Mouse (Mus musculus) thymus, adult 2 months (tissue): Measurements from ENCODE around the gene Fam222b. TPM values are rescaled to one million over a fixed set of nuclear protein-coding genes. Genes with fewer than 3 reads are reported as not detected.
"Not testable (repeated sequence)": the region's sequence is repeated elsewhere in the genome, so short reads cannot be mapped to it uniquely, and the experiment has no call there.

Experiments
- DNase-seq: peaks from one replicate; pipeline ENCODE4 v3.0.0; 2021
- H3K27ac ChIP-seq: fragments of 200-500 bp; 2 replicates; pipeline ENCODE4 v1.5.1; 2012; ENCODE audit warnings: low read length, control low read depth; ENCODE audit not compliant: control insufficient read depth, insufficient read depth
- H3K27me3 ChIP-seq: fragments of 200-500 bp; 2 replicates; pipeline ENCODE4 v1.6.1; 2012; ENCODE audit warnings: mild to moderate bottlenecking, low read length, moderate library complexity, mixed read lengths; ENCODE audit not compliant: control insufficient read depth, insufficient read depth
- H3K36me3 ChIP-seq: fragments of 200-500 bp; 2 replicates; pipeline ENCODE4 v1.6.1; 2012; ENCODE audit warnings: mild to moderate bottlenecking, low read length, moderate library complexity; ENCODE audit not compliant: control insufficient read depth, insufficient read depth
- H3K4me1 ChIP-seq: fragments of 200-500 bp; replicated peaks from 2 replicates; pipeline ENCODE4 v1.6.1; 2012; ENCODE audit warnings: low read length; ENCODE audit not compliant: control insufficient read depth, insufficient read depth
- H3K4me3 ChIP-seq: fragments of 200-500 bp; 2 replicates; pipeline ENCODE4 v1.5.1; 2012; ENCODE audit warnings: mild to moderate bottlenecking, low read length, control low read depth, moderate library complexity; ENCODE audit not compliant: control insufficient read depth, insufficient read depth
- CTCF ChIP-seq: fragments of 200-500 bp; IDR thresholded peaks from 2 replicates; pipeline ENCODE4 v1.5.1; 2012; ENCODE audit warnings: mild to moderate bottlenecking, control low read depth, low read length, moderate library complexity, borderline replicate concordance; ENCODE audit not compliant: control insufficient read depth, poor library complexity, insufficient read depth; ENCODE audit errors: extremely low read depth
- POLR2A ChIP-seq: fragments of 200-500 bp; IDR thresholded peaks from 2 replicates; pipeline ENCODE4 v1.6.1; 2012; ENCODE audit warnings: mild to moderate bottlenecking, low read length, control low read depth, moderate library complexity; ENCODE audit not compliant: control insufficient read depth, poor library complexity, insufficient read depth; ENCODE audit errors: extremely low read depth
- WGBS: fragments of 180-500 bp; shearing (Covaris S2); methylation state at CpG from one replicate; pipeline ENCODE4 v1.1.7; 2018; 5-methylcytosine and 5-hydroxymethylcytosine counted together
- polyA plus RNA-seq: library from polyadenylated mRNA; depleted of rRNA; stranded (reverse); fragments of >200 nt; gene quantifications from 2 replicates; pipeline ENCODE4 v1.2.3, GENCODE M21; 2012; rRNA removed

Fam222b gene
- polyA plus RNA-seq: 17.6 and 18.9 TPM in 2 replicates

- DNase-seq: peak; percentile 85
- under 1% methylated on average over 38 of the region's 38 CpGs for WGBS
These were observed at the start of gene Fam222b for GRCm38 (mm10) chr11:78094504-78095143. TSS of gene Fam222b (plus strand) at chr11:78094660.

GRCm38 (mm10) chr11:78044758-78045251 is 49.7 kb upstream of the Fam222b start:
- WGBS: 86% methylated on average over 5 of the region's 5 CpGs
- H3K27me3 ChIP-seq: no peaks in the 10 kb centered on the region
- H3K36me3 ChIP-seq: no peaks in the 10 kb centered on the region
- no peak overlapping the region; the same call in 1 of the 2 replicates for H3K27ac ChIP-seq
- DNase-seq: no peak
- H3K4me1 ChIP-seq: no peaks in the 10 kb centered on the region
- TF ChIP-seq CTCF (no peak), POLR2A (no peak)
- H3K4me3 ChIP-seq: no peak overlapping the region

More at GRCm38 (mm10) chr11:78094504-78095143, at the start of gene Fam222b:
- Histone ChIP-seq H3K36me3 (no peaks in the 10 kb centered on the region), H3K4me1 (peaks cover 4% of the 10 kb centered on the region; the same call in 1 of the 2 replicates), H3K27me3 (no peaks in the 10 kb centered on the region), H3K4me3 (peak within 1 kb of the TSS; percentile 64), H3K27ac (no peak within 1 kb of the TSS)
- TF ChIP-seq CTCF: peak; percentile 30; the same call in 1 of the 2 replicates
- TF ChIP-seq POLR2A: peak; percentile 46; the same call in 1 of the 2 replicates

- H3K27ac ChIP-seq, H3K36me3 ChIP-seq, H3K4me1 ChIP-seq, DNase-seq, H3K4me3 ChIP-seq, H3K27me3 ChIP-seq: not testable (repeated sequence)
- 90% methylated on average over 4 of the region's 4 CpGs for WGBS
These were observed 45.8 kb upstream of the Fam222b start for GRCm38 (mm10) chr11:78048637-78049036.

GRCm38 (mm10) chr11:78053078-78053477 is 41.4 kb upstream of the Fam222b start:
- Histone ChIP-seq H3K4me1 (no peaks in the 10 kb centered on the region), H3K4me3 (no peak overlapping the region), H3K27me3 (no peaks in the 10 kb centered on the region), H3K36me3 (0 out of 2 replicates have a peak, but pooled peaks cover 6% of the 10 kb centered on the region), H3K27ac (no peak overlapping the region)
- 95% methylated on average over 8 of the region's 8 CpGs for WGBS
- DNase-seq: no peak
- TF ChIP-seq POLR2A: no peak

GRCm38 (mm10) chr11:78056946-78057345 is 37.5 kb upstream of the Fam222b start:
- TF ChIP-seq CTCF (no peak), POLR2A (no peak)
- no peak for DNase-seq
- peaks cover 9% of the 10 kb centered on the region; the same call in 1 of the 2 replicates for H3K36me3 ChIP-seq
- no peaks in the 10 kb centered on the region for H3K27me3 ChIP-seq
- H3K4me1 ChIP-seq: peaks cover 6% of the 10 kb centered on the region
- no peak overlapping the region for H3K4me3 ChIP-seq
- H3K27ac ChIP-seq: no peak overlapping the region
- WGBS: 96% methylated on average over 8 of the region's 8 CpGs

- 56% methylated on average over 9 of the region's 9 CpGs for WGBS
- H3K4me1 ChIP-seq: peaks cover 6% of the 10 kb centered on the region
- no peak overlapping the region for H3K27ac ChIP-seq
- H3K36me3 ChIP-seq: peaks cover 3% of the 10 kb centered on the region; the same call in 1 of the 2 replicates
- H3K4me3 ChIP-seq: no peak overlapping the region
- DNase-seq: peak; percentile 30
- TF ChIP-seq CTCF (peak; percentile 55; the same call in 1 of the 2 replicates), POLR2A (no peak)
- H3K27me3 ChIP-seq: no peaks in the 10 kb centered on the region
These were observed 34.4 kb upstream of the Fam222b start for GRCm38 (mm10) chr11:78059833-78060757.
